Mouse (Mus musculus) stomach, postnatal 0 days (tissue): Measurements from ENCODE around the gene Mkrn3. TPM values are rescaled to one million over a fixed set of nuclear protein-coding genes. Genes with fewer than 3 reads are reported as not detected.

Source experiments
- ATAC-seq: fragments of 200-750 bp; cut with Nextera tagmentation; 2 replicates; pipeline ENCODE4 v1.8.0; 2017; ENCODE audit not compliant: low FRiP score, low TSS enrichment
- DNase-seq: peaks from one replicate; pipeline ENCODE4 v3.0.0-alpha.2; 2016; ENCODE audit warnings: low spot score
- H3K27ac ChIP-seq: fragments of 300-500 bp; sonication (generic); replicated peaks from 2 replicates; pipeline ENCODE4 v1.5.1; 2014; ENCODE audit warnings: mild to moderate bottlenecking, control low read depth
- H3K27me3 ChIP-seq: fragments of 300-500 bp; sonication (generic); 2 replicates; pipeline ENCODE4 v1.6.1; 2014; ENCODE audit warnings: low read length; ENCODE audit not compliant: control insufficient read depth, insufficient read depth
- H3K36me3 ChIP-seq: fragments of 300-500 bp; sonication (generic); 2 replicates; pipeline ENCODE4 v1.6.1; 2014; ENCODE audit warnings: low read length, mixed read lengths; ENCODE audit not compliant: control insufficient read depth, insufficient read depth
- H3K4me1 ChIP-seq: fragments of 300-500 bp; sonication (generic); replicated peaks from 2 replicates; pipeline ENCODE4 v1.6.1; 2014; ENCODE audit warnings: antibody characterized with exemption; ENCODE audit not compliant: control insufficient read depth, insufficient read depth
- H3K4me2 ChIP-seq: fragments of 300-500 bp; sonication (generic); replicated peaks from 2 replicates; pipeline ENCODE4 v1.6.1; 2014; ENCODE audit warnings: low read depth, mild to moderate bottlenecking, control low read depth, moderate library complexity
- H3K4me3 ChIP-seq: fragments of 300-500 bp; sonication (generic); 2 replicates; pipeline ENCODE4 v1.5.1; 2014; ENCODE audit warnings: low read depth, low read length, control low read depth
- H3K9ac ChIP-seq: fragments of 300-500 bp; sonication (generic); 2 replicates; pipeline ENCODE4 v1.6.1; 2014; ENCODE audit warnings: mild to moderate bottlenecking, low read length, control low read depth, mixed read lengths
- H3K9me3 ChIP-seq: fragments of 300-500 bp; sonication (generic); 2 replicates; pipeline ENCODE4 v1.6.1; 2016; ENCODE audit warnings: low read length; ENCODE audit not compliant: control insufficient read depth
- CTCF ChIP-seq: IDR thresholded peaks from 2 replicates; pipeline ENCODE4 v1.5.1; 2016; ENCODE audit warnings: antibody characterized with exemption, low read depth, mild to moderate bottlenecking, moderate library complexity
- EP300 ChIP-seq: optimal IDR thresholded peaks from 2 replicates; pipeline ENCODE3; 2016; ENCODE audit warnings: antibody characterized with exemption
- WGBS: fragments of 180-500 bp; shearing (Covaris S2); extraction: QIAGEN DNeasy Blood & Tissue Kit; methylation state at CpG from one replicate; pipeline ENCODE4 v1.1.7; 2014; 5-methylcytosine and 5-hydroxymethylcytosine counted together
- polyA plus RNA-seq: library from polyadenylated mRNA; unstranded; fragments of >200 nt; fragmentation: Nextera tagmentation; extraction: Ambion mirVana; gene quantifications from 2 replicates; pipeline ENCODE4 v1.2.1, GENCODE M21; 2015

Mkrn3 gene
- polyA plus RNA-seq, 1 experiment from 2014 or later = 1.9 TPM

DNA sequence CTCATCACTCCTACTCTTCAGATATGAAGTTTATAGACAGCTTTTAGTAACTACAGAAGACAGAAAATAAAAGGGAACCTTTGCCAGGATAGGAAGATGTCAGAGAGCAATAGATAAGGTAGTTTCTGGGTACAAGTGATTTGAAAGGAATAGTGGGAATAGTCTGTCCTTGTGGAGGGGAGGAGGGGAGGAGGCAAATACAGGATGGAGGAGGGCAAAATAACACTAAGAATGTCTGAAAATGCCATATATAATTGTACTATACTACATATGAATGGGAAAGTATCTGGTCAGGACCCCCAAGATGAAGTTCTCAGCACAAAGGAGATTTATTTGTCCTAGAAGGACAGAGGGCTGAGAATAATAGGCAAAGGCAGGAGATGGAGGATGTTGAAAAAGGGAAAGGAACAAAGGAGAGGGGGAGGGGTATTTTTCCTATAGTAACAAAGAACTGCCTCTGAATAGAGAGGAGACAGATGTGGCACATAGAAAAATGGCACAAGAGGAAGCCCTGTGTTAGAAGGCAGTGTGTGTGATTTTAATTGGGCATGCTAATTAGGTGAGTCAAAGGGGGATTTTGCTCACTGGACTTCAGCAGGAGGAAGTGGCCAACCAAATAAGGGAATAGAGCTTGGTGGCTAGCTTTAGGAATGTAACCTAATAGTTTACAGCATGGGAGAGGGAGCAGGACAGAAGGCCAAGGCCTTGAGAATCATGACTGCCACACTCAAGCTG is 25.7 kb upstream of the Mkrn3 start:
- Histone ChIP-seq H3K27ac (no peak overlapping the region), H3K4me2 (no peak overlapping the region), H3K36me3 (no peaks in the 10 kb centered on the region), H3K27me3 (no peaks in the 10 kb centered on the region), H3K9ac (no peak overlapping the region), H3K4me3 (no peak overlapping the region), H3K9me3 (no peaks in the 10 kb centered on the region), H3K4me1 (no peaks in the 10 kb centered on the region)
- DNase-seq (no peak), ATAC-seq (no peak)
- TF ChIP-seq CTCF (no peak), EP300 (no peak)

DNA sequence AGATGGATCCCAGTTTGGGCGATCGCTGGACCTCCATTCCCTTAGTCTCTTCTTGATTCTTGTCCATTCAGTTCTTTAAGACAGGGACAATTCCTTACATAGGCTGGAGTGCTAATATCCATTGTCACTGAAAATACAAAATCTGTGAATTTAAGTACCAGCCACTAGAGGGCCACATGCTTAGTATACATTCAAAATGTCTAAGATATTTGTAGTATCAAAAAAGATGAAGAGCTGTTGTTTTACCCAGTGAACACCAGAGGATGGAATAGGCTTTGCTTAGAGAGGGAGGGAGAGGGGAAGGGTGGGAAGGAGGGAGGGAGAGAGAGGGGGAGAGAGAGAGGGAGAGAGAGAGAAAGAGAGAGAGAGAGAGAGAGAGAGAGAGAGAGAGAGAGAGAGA is 16.5 kb upstream of the Mkrn3 start:
- no peak for DNase-seq

DNA sequence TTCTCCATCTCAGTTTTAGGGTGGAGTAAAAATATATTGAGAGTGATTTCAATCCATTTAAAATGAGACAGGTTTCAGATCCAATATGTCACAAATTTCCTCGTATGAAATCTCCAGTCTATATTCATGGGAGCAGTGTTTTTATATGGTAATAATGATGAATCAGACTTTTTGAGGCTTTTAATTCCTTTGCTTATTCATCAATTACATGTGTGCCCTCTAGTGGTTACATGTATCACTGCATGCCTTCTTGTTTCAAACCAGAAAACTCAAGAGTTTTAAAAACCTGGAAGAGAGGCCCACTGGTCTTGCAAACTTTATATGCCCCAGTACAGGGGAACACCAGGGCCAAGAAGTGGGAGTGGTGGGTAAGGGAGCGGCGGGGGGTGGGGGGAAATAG is 13.3 kb upstream of the Mkrn3 start:
- WGBS = 27% methylated on average over 3 of the region's 3 CpGs
- Histone ChIP-seq H3K36me3 (no peaks in the 10 kb centered on the region), H3K4me2 (no peak overlapping the region), H3K9me3 (no peaks in the 10 kb centered on the region), H3K27me3 (no peaks in the 10 kb centered on the region), H3K9ac (no peak overlapping the region), H3K4me3 (no peak overlapping the region), H3K4me1 (no peaks in the 10 kb centered on the region), H3K27ac (no peak overlapping the region)
- ATAC-seq (no peak), DNase-seq (no peak)
- TF ChIP-seq CTCF (peak; percentile 65), EP300 (no peak)

More for the DNA sequence above, 16.5 kb upstream of the Mkrn3 start:
- Histone ChIP-seq H3K4me1 (no peaks in the 10 kb centered on the region), H3K9me3 (no peaks in the 10 kb centered on the region), H3K27ac (no peak overlapping the region), H3K36me3 (no peaks in the 10 kb centered on the region), H3K9ac (no peak overlapping the region), H3K4me2 (no peak overlapping the region), H3K4me3 (no peak overlapping the region), H3K27me3 (no peaks in the 10 kb centered on the region)
- TF ChIP-seq EP300 = no peak
- peak; percentile 59 for TF ChIP-seq CTCF
- ATAC-seq = no peak
- WGBS = 54% methylated on average over 2 of the region's 2 CpGs

DNA sequence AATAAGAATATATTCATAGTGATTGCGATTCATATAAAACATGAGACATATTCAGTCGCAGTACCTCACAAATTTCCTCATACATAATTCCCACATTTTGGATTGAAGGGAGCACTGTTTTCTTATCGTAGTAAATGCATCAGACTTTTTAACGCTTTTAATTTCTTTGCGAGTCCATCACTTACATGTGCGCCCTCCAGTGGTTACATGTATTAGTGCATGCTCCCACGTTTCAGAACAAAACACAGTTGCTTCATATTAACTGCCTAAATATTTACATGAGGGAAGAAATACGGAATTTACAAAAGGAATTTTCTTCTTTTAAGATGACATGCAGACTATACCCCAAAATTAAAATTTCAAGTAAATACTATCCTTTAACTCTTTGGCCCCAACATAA is 8.4 kb upstream of the Mkrn3 start:
- H3K4me1 ChIP-seq = no peaks in the 10 kb centered on the region
- no peaks in the 10 kb centered on the region for H3K9me3 ChIP-seq
- no peak for ATAC-seq
- H3K9ac ChIP-seq = no peak overlapping the region
- H3K27me3 ChIP-seq = no peaks in the 10 kb centered on the region
- no peak for TF ChIP-seq EP300
- peak; percentile 74 for TF ChIP-seq CTCF
- no peaks in the 10 kb centered on the region for H3K36me3 ChIP-seq
- 22% methylated on average over 8 of the region's 8 CpGs for WGBS
- H3K4me3 ChIP-seq = no peak overlapping the region
- no peak overlapping the region for H3K27ac ChIP-seq
- DNase-seq = no peak
- no peak overlapping the region for H3K4me2 ChIP-seq

DNA sequence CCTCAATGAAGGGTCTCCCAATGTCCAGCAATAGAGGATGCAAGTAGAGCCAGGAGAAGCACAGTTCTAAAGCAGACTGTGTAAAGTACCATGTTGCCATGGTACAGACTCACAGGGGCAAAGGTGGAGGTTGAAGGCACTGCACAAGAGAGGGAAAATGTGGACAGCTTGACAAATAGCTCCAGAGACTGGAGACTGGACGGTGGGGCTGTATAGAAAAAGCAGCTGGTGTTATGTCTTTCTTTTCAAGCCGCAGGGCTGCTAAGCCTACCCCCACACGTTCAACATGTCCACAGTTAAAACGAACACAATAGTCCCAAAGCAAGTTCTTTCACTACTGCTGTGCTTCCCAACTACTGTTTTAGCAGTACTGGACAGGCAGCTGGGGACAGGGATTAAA is 3.3 kb upstream of the Mkrn3 start:
- H3K4me1 ChIP-seq = no peaks in the 10 kb centered on the region
- no peak overlapping the region for H3K4me3 ChIP-seq
- no peak overlapping the region for H3K27ac ChIP-seq
- no peak overlapping the region for H3K9ac ChIP-seq
- no peaks in the 10 kb centered on the region for H3K27me3 ChIP-seq
- DNase-seq (no peak), ATAC-seq (no peak)
- 0 out of 2 replicates have a peak, but pooled peaks cover 3% of the 10 kb centered on the region for H3K9me3 ChIP-seq
- no peaks in the 10 kb centered on the region for H3K36me3 ChIP-seq
- H3K4me2 ChIP-seq = no peak overlapping the region
- TF ChIP-seq CTCF (no peak), EP300 (no peak)
- WGBS = 35% methylated on average over 4 of the region's 4 CpGs

DNA sequence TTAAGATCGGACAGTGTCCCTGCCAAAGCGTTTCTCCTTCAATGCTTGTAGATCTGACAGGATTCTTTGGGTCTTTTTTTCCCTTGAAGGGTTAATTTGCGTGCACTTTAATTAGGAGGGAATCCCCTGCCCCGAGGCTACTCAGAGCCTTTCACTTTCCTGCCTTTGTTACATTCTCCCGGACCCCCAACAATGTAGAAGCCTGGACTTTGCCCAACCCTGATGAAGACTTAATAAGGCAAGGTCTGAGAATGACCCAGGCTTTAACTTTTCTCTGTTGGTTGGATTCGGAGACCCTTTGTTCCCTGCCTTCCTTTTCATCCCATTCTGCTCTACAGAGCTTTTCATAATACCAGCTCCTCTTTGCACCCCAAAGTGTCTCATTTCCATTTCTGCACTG is 627 bp upstream of the Mkrn3 start:
- no peak for TF ChIP-seq CTCF
- TF ChIP-seq EP300 = no peak
- Histone ChIP-seq H3K36me3 (no peaks in the 10 kb centered on the region), H3K9me3 (0 out of 2 replicates have a peak, but pooled peaks cover 3% of the 10 kb centered on the region), H3K27me3 (no peaks in the 10 kb centered on the region), H3K4me1 (no peaks in the 10 kb centered on the region), H3K4me2 (no peak overlapping the region), H3K27ac (no peak overlapping the region), H3K4me3 (no peak overlapping the region), H3K9ac (no peak overlapping the region)
- ATAC-seq (no peak), DNase-seq (no peak)
- WGBS = 79% methylated on average over 6 of the region's 6 CpGs
